Mouse (Mus musculus) brain, embryonic 14.5 days (tissue): ENCODE measurements at regions not wholly inside any gene's neighbourhood (a gene's known extent, or its start where the extent isn't known, plus 50 kb on each side); places are given as distances from the start of the nearest gene placed in this dataset.
A peak's percentile ranks its signal among the peaks of the same experiment; 100 is the strongest.

Experiments used
- DNase-seq: peaks from one replicate; pipeline ENCODE4 v3.0.0-alpha.2; 2011; ENCODE audit warnings: low read depth
- CTCF ChIP-seq: fragments of 200-500 bp; IDR thresholded peaks from 2 replicates; pipeline ENCODE4 v1.5.1; 2012; ENCODE audit warnings: inconsistent platforms, mild to moderate bottlenecking, moderate library complexity, borderline replicate concordance; ENCODE audit not compliant: insufficient read depth, insufficient read length; ENCODE audit errors: extremely low read depth
- POLR2A ChIP-seq: fragments of 200-500 bp; IDR thresholded peaks from 2 replicates; pipeline ENCODE4 v1.6.1; 2012; ENCODE audit warnings: mild to moderate bottlenecking, inconsistent platforms, borderline replicate concordance; ENCODE audit not compliant: poor library complexity, insufficient read depth, insufficient read length, severe bottlenecking; ENCODE audit errors: extremely low read depth

DNA sequence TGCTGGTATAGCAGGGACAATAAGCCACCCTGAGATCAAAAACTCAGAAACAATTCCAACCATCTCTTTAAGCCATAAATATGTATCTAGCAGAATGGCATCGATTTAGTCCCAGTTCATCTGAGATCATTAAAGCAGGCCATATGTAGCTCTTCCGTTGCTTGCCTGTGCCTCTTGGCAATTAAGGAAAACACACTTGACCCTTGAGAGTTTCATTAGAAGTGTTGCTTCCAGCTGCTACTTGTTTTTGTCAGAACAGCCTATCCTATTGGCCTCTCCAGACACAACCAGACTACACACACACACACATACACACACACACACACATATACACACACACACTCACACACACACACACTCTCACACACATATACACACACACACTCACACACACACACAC is 71.5 kb upstream of the Actbl2 start:
- DNase-seq, result no peak
- TF ChIP-seq CTCF (no peak), POLR2A (no peak)

DNA sequence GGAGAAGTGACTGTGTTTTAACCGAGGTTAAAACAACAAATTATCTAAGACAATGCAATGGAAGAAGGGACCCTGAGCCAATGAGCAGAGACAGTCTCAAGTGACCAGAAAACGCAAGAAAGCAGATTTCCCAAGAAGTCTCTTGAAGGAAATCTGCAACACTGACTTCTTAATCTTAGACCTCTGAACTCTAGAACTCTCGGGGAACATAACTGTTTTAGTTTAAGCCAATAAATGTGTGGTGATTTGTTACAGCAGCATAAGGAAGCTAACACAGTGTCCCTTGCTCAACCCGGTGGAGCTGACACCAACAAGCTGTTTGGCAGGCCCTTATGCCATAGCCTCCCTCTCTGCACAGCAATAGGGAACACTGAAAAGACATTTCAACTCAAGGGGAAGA is 69.0 kb upstream of the Actbl2 start:
- no peak for DNase-seq
- TF ChIP-seq POLR2A (no peak), CTCF (no peak)

DNA sequence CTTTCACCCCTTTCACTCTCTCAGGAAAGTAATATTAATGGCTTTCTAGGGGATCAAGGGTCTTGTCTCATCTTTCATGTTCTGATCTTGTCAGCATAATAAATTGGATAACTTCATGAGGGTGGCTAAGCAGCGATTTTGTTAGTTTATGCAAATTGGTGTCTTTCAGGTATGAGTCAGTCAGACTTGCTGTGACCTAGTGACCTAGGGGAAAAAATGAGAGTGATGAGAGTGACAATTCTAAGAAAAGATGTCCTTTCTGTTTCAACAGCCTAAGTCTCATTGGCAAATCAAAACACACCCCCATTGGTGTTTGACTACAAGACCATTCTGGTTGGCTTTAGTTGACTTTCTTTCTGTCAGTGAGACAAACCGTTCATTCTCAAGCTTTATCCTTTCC is 68.0 kb upstream of the Actbl2 start:
- TF ChIP-seq CTCF (no peak), POLR2A (no peak)

GRCm38 (mm10) chr13:111193919-111194318 is 60.9 kb upstream of the Actbl2 start:
- TF ChIP-seq POLR2A, result no peak
- DNase-seq, result no peak

More for the DNA sequence above, 68.0 kb upstream of the Actbl2 start:
- DNase-seq, result no peak

DNA sequence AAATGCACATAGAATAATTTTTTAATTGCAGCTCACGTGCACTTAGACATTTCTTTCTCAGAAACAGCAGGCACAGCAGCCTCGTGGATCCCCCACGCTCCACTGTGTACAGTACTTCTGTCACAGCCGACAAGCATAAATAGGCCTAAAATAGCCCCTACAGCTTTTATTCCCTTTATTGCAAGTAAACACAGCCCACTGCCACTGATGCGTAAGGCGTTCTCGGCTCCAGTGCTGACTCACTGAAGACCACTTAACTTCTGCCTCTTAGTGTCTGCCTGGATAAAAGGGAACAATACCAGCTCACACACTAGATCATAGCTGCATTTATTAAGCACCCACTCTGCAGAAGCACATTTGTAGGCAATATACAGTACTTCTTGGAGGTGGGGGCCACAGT is 60.5 kb upstream of the Actbl2 start:
- DNase-seq, result peak; percentile 67
- TF ChIP-seq CTCF (no peak), POLR2A (no peak)

DNA sequence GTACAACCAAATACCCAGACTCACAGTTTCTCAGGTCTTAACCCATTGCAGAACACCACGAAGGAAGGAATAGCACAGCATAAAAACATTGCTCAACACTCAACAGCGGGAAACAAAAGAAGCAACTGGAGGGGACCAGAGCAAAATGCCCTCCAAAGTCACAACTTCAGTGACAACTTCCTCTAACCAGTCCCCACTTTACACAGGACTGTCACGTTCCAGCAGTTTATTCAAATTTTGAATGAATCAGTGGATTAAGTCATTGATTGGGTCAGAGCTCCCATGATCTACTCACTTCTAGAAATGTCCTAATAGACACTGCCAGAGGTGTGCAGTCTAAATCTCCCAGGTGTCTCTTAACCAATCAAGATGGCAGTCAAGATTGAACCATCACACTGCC is 53.3 kb upstream of the Actbl2 start:
- no peak for TF ChIP-seq CTCF
- no peak for TF ChIP-seq POLR2A
- no peak for DNase-seq

- no peak for TF ChIP-seq POLR2A
- TF ChIP-seq CTCF, result no peak
- DNase-seq, result peak; percentile 84
Measured at GRCm38 (mm10) chr13:111204580-111205285, 50.1 kb upstream of the Actbl2 start.
